Mouse (Mus musculus): ENCODE results near the gene Cmss1.

DNA sequence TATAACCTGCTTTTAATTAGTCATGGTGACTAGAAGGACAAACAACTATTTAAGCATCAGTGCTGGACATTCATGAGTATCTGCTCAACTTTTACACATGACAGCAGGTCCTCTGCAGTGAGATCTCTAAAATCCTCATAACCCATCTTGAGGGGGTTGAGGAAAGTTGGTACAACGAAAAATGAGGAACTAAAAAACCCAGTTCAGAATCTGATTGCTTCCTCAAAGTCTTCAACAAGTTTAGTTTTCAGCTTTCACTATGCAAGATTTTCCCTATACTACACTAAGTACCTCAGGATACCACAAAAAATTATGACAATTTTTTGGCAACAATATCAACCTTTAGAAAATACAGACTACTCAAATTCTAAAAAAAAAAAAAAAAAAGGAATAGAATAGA, 72.3 kb downstream of the Cmss1 start:
- TF ChIP-seq CTCF (IDR thresholded peaks at IDR 0.05; ENCODE audit: borderline replicate concordance, extremely low read depth, insufficient read depth, insufficient read length) (no peak), POLR2A (IDR thresholded peaks at IDR 0.05; ENCODE audit: borderline replicate concordance, extremely low read depth, insufficient read depth, insufficient read length, poor library complexity, severe bottlenecking) (no peak)
